Mouse (Mus musculus) embryonic stem cell, embryonic (primary cell): ENCODE data around the gene Dnajc19.
"Not testable (repeated sequence)": the region's sequence is repeated elsewhere in the genome, so short reads cannot be mapped to it uniquely, and the experiment has no call there.

Experiments
- CTCF ChIA-PET, 4 experiments: fragments of 300-600 bp in 2 of 4; fragments of 350-600 bp in 2 of 4; sonication (Branson Sonifier 250); formaldehyde crosslinking; loops; one replicate each; lab custom pipeline; 2022; ENCODE audit warnings: inconsistent platforms in 2 of 4; lab: Charles Lee
- POLR2A ChIA-PET, 4 experiments: fragments of 300-600 bp in 2 of 4; fragments of 350-600 bp in 2 of 4; sonication (Branson Sonifier 250); formaldehyde crosslinking; loops; one replicate each; lab custom pipeline; 2022; ENCODE audit warnings: antibody characterized with exemption in 4 of 4, inconsistent platforms in 1 of 4; lab: Charles Lee

The Dnajc19 gene

GRCm38 (mm10) chr3:34080900-34081662, at the start of gene Dnajc19:
Gene Dnajc19 (minus strand): TSS chr3:34081321.
- ChIA-PET POLR2A (interaction anchor here in 3 of 4 experiments (0.6 to 3.5 kb wide), 22 partner anchors 8 to 281 kb away, joined by 3 to 13 read pairs (median 4); partner anchors contain the start of genes Fxr1 (in 1 of the 3) and Ttc14 (in 1 of the 3)), CTCF (interaction anchor here in 1 of 4 experiments (0.6 kb wide), 1 partner anchor 559 kb away, joined by 3 read pairs; no protein-coding TSS in a partner anchor)

GRCm38 (mm10) chr3:34129957-34130356, 48.8 kb upstream of the Dnajc19 start:
- ChIA-PET POLR2A (interaction anchor here in 2 of 4 experiments (0.6 to 0.8 kb wide), 2 partner anchors 14 to 786 kb away, joined by 3 read pairs; no protein-coding TSS in a partner anchor), CTCF (interaction anchor here in 1 of 4 experiments (0.6 kb wide), 1 partner anchor 183 kb away, joined by 4 read pairs; no protein-coding TSS in a partner anchor)

- ChIA-PET POLR2A (no interaction called here), CTCF (no interaction called here)
Observed at GRCm38 (mm10) chr3:34121311-34121710, 40.2 kb upstream of the Dnajc19 start.

- ChIA-PET POLR2A (no interaction called here), CTCF (no interaction called here)
Observed at GRCm38 (mm10) chr3:34120791-34121190, 39.7 kb upstream of the Dnajc19 start.

- CTCF ChIA-PET = no interaction called here
- POLR2A ChIA-PET = no interaction called here
Observed at GRCm38 (mm10) chr3:34119869-34120268, 38.7 kb upstream of the Dnajc19 start.

GRCm38 (mm10) chr3:34115806-34116205, 34.7 kb upstream of the Dnajc19 start:
- POLR2A ChIA-PET = interaction anchor here in 1 of 4 experiments (1.3 kb wide), 1 partner anchor 14 kb away, joined by 3 read pairs; no protein-coding TSS in a partner anchor

GRCm38 (mm10) chr3:34111941-34112685, 31.0 kb upstream of the Dnajc19 start:
- CTCF ChIA-PET = no interaction called here
- POLR2A ChIA-PET = no interaction called here

More at GRCm38 (mm10) chr3:34115806-34116205, 34.7 kb upstream of the Dnajc19 start:
- CTCF ChIA-PET = no interaction called here

GRCm38 (mm10) chr3:34107631-34108030, 26.5 kb upstream of the Dnajc19 start:
- POLR2A ChIA-PET = no interaction called here
- CTCF ChIA-PET = no interaction called here

GRCm38 (mm10) chr3:34106421-34106820, 25.3 kb upstream of the Dnajc19 start:
- POLR2A ChIA-PET = no interaction called here
- CTCF ChIA-PET = no interaction called here

- ChIA-PET CTCF (no interaction called here), POLR2A (interaction anchor here in 1 of 4 experiments (0.9 to 2.6 kb wide), 4 partner anchors 16 to 147 kb away, joined by 3 to 7 read pairs (median 3); no protein-coding TSS in a partner anchor)
Observed at GRCm38 (mm10) chr3:34103902-34104672, 23.0 kb upstream of the Dnajc19 start.

GRCm38 (mm10) chr3:34102891-34103290, 21.8 kb upstream of the Dnajc19 start:
- CTCF ChIA-PET = no interaction called here
- POLR2A ChIA-PET = interaction anchor here in 1 of 4 experiments (0.9 to 2.6 kb wide), 4 partner anchors 15 to 145 kb away, joined by 3 to 7 read pairs (median 3); no protein-coding TSS in a partner anchor

- CTCF ChIA-PET = no interaction called here
- POLR2A ChIA-PET = interaction anchor here in 1 of 4 experiments (1.7 kb wide), 1 partner anchor 11 kb away, joined by 3 read pairs; no protein-coding TSS in a partner anchor
Observed at GRCm38 (mm10) chr3:34083655-34084054, 2.5 kb upstream of the Dnajc19 start.

- ChIA-PET POLR2A (interaction anchor here (0.5 to 1.9 kb wide), 22 partner anchors 9 to 679 kb away, joined by 3 to 11 read pairs (median 4); partner anchors contain the start of genes Ttc14 (in 2 of the 4) and Fxr1 (in 1 of the 4)), CTCF (interaction anchor here in 2 of 4 experiments (0.6 kb wide), 2 partner anchors 16 to 559 kb away, joined by 3 read pairs; no protein-coding TSS in a partner anchor)
Observed at GRCm38 (mm10) chr3:34081929-34082328, 808 bp upstream of the Dnajc19 start.

- ChIA-PET POLR2A (interaction anchor here in 3 of 4 experiments (0.6 to 2.8 kb wide), 16 partner anchors 9 to 276 kb away, joined by 3 to 16 read pairs (median 4); partner anchors contain the start of genes Fxr1 (in 1 of the 3) and Ttc14 (in 1 of the 3)), CTCF (interaction anchor here in 2 of 4 experiments (0.5 to 0.6 kb wide), 2 partner anchors 73 to 1102 kb away, joined by 5 to 10 read pairs; no protein-coding TSS in a partner anchor)
Observed at GRCm38 (mm10) chr3:34076058-34076759, 4.9 kb downstream of the Dnajc19 start.

GRCm38 (mm10) chr3:34072726-34073125, 8.4 kb downstream of the Dnajc19 start:
- CTCF ChIA-PET = no interaction called here
- POLR2A ChIA-PET = interaction anchor here in 2 of 4 experiments (0.7 to 11.0 kb wide), 15 partner anchors 9 to 94 kb away, joined by 3 to 101 read pairs (median 4); partner anchors contain the start of gene Dnajc19 (in 2 of the 2)

- POLR2A ChIA-PET = interaction anchor here in 3 of 4 experiments (0.6 to 11.0 kb wide), 8 partner anchors 10 to 62 kb away, joined by 3 to 101 read pairs (median 8); no protein-coding TSS in a partner anchor
- CTCF ChIA-PET = not testable (repeated sequence)
Observed at GRCm38 (mm10) chr3:34068943-34069342, 12.2 kb downstream of the Dnajc19 start.

- CTCF ChIA-PET = no interaction called here
Observed at GRCm38 (mm10) chr3:34062352-34062751, 18.8 kb downstream of the Dnajc19 start.

More at GRCm38 (mm10) chr3:34062352-34062751, 18.8 kb downstream of the Dnajc19 start:
- POLR2A ChIA-PET = interaction anchor here in 2 of 4 experiments (0.6 to 2.0 kb wide), 7 partner anchors 8 to 58 kb away, joined by 3 to 7 read pairs (median 3); no protein-coding TSS in a partner anchor
